Mouse (Mus musculus) brain, embryonic 14.5 days (tissue): ENCODE data around the gene Secisbp2.

Experiments used
- CTCF ChIP-seq: fragments of 200-500 bp; IDR thresholded peaks from 2 replicates; pipeline ENCODE4 v1.5.1; 2012; ENCODE audit warnings: inconsistent platforms, mild to moderate bottlenecking, moderate library complexity, borderline replicate concordance; ENCODE audit not compliant: insufficient read depth, insufficient read length; ENCODE audit errors: extremely low read depth
- POLR2A ChIP-seq: fragments of 200-500 bp; IDR thresholded peaks from 2 replicates; pipeline ENCODE4 v1.6.1; 2012; ENCODE audit warnings: mild to moderate bottlenecking, inconsistent platforms, borderline replicate concordance; ENCODE audit not compliant: poor library complexity, insufficient read depth, insufficient read length, severe bottlenecking; ENCODE audit errors: extremely low read depth

DNA sequence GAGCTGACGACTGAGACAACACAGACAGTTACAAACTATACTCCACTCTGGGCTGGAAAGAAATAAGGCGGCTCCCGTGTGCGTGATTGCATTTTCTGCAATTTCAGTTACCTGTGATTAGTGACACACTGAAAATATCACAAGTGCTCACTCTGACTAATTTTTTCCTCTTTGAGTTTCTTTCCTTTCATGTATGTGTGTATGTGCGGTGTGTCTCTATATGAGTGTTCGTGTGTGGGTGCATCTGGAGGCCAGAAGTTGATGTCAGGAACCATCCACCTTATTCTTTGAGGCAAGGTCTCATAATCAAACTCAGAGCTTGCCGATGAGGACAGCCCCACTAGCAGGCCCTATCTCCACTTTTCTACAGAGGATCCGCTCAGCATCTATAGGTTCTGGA lies 60.5 kb downstream of the Secisbp2 start:
- TF ChIP-seq POLR2A (no peak), CTCF (no peak)
